Mouse (Mus musculus) heart, postnatal 10 days (tissue): Measurements from ENCODE around the gene Unk. TPM values are rescaled to one million over a fixed set of nuclear protein-coding genes. Genes with fewer than 3 reads are reported as not detected.
A peak's percentile ranks its signal among the peaks of the same experiment; 100 is the strongest.
"Not testable (repeated sequence)": the region's sequence is repeated elsewhere in the genome, so short reads cannot be mapped to it uniquely, and the experiment has no call there.

Experiments
- DNase-seq, 2 experiments: peaks; one replicate each; pipeline ENCODE4 v3.0.0; 2021
- intact Hi-C: fragments of 180-260 bp; cut with DNase I; formaldehyde crosslinking; loops from one replicate; pipeline ENCODE4 v1.15.1; 2025
- total RNA-seq, 2 experiments: library from RNA; stranded (reverse); gene quantifications; 2 replicates each; pipeline ENCODE4 v1.2.3; 2021

The Unk gene
- total RNA-seq, 2 experiments from 2014 or later: 16.3 to 17.0 TPM

DNA sequence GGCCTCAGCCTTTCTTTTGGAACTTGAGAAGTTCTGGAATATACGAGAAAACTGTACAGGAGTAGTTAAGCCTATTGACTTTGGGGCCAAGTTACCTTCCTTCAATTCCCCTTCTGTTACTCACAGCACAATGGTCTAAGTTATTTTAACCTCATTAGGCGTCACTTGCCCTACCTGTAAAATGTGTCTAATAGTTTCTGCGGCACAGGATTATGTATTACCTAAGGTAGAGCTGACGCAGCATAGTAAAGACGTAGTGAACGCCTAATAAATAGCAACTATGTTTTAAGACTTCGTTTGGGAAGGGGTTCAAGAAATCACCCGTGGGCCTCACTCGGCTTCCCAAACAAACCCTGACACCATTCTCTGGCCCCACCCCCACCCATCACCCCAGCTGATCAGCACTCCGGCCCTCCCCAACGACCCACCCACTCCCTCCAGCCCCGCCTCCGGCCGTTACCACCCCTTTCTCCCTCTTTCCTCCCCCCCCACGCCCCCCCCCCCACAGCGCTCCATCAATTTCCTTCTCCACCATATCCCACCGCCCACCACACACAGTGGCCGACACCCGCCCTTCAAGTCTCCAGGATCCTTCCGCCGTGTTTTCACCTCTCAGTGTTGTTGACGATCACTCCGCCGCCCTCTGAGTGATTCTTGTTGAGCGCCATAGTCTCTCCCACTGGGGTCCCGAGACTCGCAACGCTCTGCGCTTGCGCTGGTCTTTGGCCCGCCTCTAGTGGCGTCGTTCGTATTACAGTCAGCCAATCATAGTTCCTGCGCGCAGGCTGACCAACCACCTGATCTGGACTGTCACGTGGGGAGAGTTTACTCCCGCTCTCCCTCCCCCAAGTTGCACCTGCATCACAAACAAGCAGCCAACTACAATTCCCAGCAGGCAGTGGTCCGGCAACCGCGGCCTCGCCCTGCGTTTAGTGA, 56.4 kb downstream of the Unk start, which contains the start of gene Wbp2:
Gene Wbp2 (minus strand): TSS at position 738 of the 936 bp plus-strand sequence.
- DNase-seq: peak; percentile 98 to 99
- intact Hi-C loops: loop anchor here (1.0 to 5.0 kb wide), 4 partner anchors 24 to 346 kb away; partner anchors contain the start of gene Ubald2

DNA sequence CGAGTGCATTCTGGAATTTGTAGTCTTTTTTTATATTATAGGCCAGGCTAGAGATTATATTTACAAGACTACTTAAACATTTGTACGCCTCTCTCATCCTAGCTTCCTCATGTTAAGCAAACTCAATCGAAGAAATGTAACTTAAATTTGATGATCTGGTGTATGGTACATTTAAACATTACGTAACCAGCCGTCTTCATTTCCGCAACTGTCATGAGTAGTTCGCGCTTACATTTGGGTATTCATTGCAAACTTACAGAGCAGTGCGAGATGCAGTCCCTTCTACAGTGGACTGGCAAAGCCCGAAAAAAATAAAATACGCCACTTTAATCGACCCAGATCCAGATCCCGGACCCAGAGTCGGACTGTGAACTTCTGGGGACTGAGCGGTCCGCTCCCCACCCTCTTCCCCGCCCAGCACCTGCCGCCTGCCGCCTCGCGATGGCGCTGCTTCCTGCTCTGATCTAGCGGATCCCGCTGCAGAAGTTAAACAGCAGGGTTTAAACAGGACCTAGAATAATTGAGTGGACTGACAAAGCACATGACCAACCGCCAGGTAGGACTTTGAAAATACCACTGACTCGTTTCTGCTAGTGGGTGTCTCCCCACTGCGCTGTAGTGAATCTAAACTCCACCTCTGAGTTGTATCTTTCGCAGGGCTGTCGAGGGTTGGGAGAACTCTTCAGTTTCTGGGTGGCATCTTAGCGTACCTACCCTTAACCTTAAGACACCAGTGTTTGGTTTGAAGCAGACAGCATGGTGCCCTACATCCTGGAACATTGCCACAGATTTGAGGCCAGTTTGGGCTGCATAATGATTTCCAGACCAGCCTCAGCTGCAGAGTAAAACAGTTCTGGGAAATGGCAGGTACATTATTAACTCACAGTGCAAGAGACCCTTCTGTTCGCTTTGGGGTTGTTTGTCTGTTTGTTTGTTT, 57.3 kb downstream of the Unk start:
- DNase-seq: peak; percentile 94 to 95
- intact Hi-C loops: loop anchor here (1.0 to 5.0 kb wide), 4 partner anchors 23 to 345 kb away; partner anchors contain the start of gene Ubald2

DNA sequence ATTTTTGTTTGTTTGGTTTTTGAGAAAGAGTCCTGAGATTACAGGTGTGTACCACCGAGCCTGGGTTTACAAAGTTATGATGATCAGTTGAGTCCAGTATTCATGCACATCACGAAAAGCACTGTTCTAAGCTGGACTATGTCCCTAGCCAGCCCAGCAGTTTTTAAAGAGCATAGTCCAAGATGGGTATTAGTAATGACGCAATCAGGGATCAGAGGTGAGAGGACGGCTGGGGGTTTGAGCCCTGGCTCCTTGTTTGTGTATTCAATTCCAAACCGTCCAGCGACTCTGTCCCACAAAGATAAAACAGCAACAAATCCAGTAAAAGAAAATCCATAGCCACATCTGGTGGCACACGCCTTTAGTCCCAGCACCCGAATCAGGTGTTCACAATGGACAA, 58.1 kb downstream of the Unk start:
- intact Hi-C loops: loop anchor here (5.0 kb wide), 2 partner anchors 134 to 344 kb away; partner anchors contain the start of gene Ubald2

DNA sequence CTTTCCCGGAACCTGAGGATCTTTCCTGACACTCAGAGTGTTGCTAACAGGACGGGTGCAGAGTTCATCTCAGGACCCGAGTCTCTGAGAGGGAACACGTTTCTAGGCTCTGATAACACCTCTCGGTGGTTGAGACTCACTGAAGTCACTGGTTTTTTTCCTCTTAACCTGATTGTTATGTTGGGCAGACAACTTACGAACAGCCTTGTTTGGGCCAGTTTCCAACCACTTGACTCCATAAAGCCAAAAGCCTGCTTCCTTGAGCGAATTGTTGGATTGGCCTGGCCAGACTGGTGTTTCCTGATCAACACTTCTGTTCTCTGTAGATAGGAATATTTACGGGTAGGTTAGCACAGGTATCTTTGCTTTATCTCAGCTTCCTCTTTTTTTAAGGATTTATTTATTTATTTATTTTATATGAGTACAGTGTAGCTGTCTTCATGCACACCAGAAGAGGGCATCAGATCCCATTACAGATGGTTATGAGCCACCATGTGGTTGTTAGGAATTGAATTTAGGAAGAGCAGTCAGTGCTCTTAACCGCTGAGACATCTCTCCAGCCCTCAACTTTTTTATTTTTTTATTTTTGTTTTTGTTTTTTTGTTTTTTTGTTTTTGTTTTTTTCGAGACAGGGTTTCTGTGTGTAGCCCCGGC, 58.7 kb downstream of the Unk start:
- intact Hi-C loops: loop anchor here (5.0 kb wide), 2 partner anchors 133 to 343 kb away; partner anchors contain the start of gene Ubald2
- DNase-seq: peak in 1 of 2 experiments; percentile 36

More for the DNA sequence above, 58.1 kb downstream of the Unk start:
- DNase-seq: no peak

DNA sequence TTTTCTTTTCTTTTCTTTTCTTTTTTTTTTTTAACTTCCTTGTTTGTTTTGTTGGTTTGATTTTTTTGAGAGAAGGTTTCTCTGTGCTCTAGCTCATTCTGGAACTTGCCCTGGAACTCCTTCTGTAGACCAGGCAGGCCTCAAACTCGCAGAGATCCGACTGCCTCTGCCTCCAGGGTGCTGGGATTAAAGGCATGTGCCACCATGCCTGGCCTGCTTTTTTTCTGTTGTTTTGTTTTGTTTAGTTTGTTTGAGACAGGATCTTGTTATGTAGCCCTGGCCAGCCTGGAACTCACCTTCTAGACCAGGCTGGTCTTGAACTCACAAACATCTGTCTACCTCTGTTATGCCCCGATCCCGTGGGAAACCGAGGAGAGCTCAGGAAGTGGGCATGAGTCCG, 59.4 kb downstream of the Unk start:
- intact Hi-C loops: loop anchor here (5.0 kb wide), 2 partner anchors 133 to 343 kb away; partner anchors contain the start of gene Ubald2
- no peak for DNase-seq

DNA sequence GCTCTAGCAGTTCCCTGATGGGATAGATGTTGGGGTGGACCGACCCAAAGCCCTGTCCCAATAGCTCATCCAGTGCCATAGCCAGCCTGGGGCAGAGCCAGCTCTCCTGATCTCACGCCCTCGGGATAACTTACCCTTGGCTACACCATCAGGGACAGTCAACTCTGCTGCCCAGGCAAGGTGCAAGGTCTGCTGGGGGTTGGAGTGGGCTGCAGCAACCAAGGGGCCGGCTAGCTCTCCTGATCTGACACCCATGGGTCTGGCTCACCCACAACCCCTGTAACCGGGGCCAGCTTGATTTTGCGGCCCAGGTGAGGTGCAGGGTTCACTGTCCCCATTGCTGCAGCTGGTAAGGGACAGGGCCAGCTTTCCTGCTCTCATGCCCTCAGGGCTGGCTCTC, 61.5 kb downstream of the Unk start:
- intact Hi-C loops: no loop called here
- no peak for DNase-seq

DNA sequence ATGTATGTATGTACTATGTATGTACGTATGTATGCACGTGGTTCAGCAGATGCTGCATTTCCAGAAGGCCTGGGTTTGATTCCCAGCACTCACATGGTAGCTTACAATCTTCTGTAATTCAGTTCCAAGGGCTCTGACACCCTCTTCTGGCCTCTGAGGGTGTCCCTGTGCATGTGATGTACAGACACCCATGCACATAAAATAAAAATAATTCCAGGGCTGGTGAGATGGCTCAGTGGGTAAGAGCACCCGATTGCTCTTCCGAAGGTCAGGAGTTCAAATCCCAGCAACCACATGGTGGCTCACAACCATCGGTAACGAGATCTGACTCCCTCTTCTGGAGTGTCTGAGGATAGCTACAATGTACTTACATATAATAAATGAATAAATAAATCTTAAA, 62.8 kb downstream of the Unk start:
- intact Hi-C loops, DNase-seq: not testable (repeated sequence)

DNA sequence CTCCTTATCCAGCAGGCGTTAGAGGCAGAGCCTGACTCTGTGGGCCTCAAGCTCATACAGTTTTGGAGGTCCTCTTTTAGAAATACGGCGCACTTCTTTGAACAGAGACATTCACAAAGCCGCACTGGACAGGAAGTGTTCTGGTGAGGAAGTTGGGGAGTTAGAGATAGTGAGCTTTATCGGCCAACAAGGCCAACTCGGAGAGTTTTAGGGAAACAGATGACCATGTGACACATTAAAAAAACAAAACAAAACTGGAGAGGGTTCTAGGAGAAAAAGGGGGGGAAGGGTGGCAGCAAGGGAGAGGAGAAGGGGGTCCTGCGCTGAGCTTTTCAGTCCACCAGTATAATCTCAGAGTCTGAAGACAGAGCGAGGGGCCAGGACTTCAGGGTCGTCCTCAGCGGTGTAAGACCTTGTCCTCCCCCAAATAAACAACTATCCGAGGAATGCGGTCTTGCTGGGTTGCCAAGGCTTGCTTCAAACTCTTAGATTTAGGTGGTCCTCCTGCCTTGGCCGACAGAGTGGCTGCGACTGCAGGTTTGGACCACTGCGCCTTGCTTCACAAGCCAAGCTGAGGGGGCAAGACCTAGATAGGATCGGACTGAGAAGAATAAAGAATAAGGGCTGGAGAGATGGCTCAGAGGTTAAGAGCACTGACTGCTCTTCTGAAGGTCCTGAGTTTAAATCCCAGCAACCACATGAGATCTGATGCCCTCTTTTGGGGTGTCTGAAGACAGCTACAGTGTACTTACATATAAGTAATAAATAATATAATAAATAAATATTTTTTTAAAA, 63.8 kb downstream of the Unk start:
- DNase-seq: peak; percentile 49 to 50
- intact Hi-C loops: no loop called here

DNA sequence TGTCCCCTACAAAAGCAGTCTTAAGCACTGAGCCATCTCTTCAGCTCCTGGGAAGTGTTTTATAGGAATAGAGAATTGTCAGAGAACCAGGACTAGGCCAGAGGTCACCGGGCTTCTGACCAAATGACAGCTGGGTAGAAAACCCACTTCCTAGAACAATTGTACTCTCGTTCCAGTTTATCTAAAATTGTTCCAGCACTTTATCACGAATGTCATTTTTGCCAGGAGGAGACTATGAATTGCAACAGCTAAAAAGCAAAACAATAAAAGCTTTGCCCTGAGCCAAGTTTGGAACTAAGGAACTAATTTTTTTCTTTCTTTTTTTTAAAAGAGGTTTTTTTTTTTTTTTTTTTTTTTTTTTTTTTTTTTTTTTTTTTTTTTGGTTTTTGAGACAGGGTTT, 65.5 kb downstream of the Unk start:
- DNase-seq: peak; percentile 78 to 84
- intact Hi-C loops: no loop called here

DNA sequence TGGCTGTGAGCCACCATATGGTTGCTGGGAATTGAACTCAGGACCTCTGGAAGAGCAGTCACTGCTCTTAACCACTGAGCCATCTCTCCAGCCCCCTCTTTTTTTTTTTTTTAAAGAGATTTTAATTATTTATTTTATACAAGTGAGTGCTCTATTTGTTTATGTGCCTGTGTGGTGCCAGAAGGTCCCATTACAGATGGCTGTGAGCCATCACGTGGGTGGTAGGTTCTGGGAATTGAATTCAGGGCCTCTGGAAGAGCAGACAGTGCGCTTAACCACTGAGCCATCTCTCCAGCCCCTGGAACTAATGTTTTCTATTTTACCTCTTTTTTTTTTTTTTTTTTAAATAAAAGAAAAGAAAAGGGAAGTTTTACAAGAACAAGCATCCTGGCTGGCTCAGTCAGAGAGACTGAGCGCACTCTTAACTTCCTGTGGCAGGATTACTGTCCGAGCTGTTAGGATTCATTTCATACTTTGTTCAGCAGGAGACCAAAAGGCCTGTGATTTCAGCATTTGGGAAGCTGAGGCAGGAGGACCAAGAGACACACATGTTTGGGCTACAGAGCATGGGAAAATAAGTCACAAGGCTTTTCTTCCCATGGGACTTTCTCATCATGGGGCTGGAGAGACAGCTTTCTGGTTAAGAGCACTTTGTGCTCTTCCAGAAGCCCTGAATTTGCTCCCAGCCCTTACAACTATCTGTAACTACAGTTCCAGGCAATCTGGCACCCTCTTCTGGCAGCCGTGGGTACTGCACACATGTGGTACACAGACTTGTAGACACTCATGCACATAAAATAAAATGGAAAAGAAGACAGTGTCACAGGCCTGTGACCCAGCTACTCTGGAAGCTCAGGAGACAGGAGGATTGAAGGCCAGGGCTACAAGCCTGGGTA, 66.3 kb downstream of the Unk start:
- peak in 1 of 2 experiments; percentile 51 for DNase-seq
- intact Hi-C loops: no loop called here

DNA sequence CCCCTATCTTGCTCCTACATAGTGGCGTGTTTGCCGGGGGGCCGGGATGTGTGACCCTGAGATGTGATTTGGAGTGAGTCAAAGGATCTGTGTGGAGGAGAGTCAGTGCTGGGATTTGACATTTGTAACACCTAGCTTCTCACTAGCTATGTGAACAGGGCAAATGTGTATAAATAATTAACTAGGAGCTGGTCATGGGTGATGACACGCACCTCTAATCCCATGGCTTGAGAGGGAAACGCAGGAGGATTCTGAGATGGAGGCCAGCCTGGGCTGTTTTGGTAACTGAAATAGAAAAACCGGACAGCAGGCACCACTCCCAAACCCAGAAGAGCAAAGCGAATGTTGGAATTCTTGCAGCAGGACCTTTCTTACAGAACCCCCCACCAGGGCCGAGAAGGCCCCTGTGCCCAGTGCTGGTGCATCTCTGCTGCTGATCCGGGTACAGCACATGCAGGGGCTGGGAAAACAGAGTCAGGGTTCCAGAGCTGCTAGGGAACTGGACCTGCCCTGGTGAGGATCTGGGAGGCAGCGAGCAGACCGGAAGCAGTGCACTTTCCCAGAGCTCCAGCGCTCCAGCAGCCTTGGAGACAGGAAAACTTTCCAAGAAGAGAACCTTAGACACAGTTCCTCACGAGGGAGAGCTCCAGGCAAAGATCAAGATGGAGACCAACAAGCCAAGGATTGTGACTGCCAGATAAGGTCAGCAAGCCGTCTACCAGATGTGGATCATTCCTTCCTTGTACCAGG, 68.8 kb downstream of the Unk start:
- DNase-seq: peak in 1 of 2 experiments; percentile 54

DNA sequence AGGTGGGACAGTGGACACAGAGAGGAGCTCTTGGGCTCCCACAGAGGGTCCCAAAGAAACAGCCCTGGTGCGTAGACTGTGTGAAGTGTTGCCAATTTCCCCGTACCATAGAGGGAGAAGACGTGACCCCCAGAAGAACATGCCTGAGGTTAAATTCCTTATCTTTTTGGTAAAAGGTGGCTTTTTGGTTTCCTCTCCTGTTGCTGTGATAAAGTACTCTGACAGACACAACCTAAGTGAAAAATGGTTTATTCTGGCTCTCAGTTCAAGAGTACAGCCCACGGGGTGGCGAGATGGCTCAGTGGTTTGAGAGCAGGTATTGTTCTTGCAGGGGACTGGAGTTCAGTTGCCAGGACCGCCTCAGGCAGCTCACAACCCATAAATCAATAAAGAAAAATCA, 69.3 kb downstream of the Unk start:
- DNase-seq: no peak
- intact Hi-C loops: no loop called here

More for the DNA sequence above, 68.8 kb downstream of the Unk start:
- intact Hi-C loops: no loop called here

DNA sequence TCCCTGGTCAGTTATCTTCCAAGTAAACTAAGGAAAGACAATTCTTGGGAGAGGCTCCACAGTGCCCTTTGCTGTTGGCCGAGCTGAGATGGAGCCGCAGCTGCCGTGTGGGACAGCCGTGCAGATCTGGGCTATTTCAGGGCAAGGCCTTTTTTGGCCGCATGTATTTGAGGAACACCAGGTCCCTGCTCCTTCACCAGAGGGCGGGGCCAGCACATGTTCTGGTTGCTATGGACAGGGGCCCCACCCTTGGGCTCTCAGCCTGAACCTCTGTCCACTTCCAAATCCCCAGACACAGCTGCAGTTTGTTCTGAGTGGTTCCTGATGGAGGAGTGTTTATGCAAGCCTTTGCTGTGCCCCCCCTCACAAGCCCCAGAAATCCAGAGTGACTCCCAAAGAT, 70.3 kb downstream of the Unk start:
- intact Hi-C loops: no loop called here
- DNase-seq: peak; percentile 87 to 90

DNA sequence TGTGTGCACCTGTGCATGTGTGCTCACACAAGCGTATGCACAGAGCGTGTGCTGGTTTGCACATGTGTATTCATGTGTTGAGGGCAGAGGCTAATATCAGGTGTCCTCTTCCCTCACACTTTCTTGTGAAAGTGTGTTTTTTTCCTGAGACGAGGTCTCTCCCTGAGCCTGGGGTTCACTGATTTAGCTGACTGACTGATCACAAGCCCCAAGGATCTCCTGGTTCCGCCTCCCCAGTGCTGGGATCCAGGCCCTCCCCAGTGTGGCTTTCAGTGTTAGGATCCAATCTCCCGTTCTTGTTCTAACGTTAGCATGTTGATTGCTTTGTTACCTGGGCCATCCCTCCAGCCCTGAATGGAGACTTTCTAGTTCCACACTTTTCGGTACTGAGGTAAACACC, 70.7 kb downstream of the Unk start:
- no peak for DNase-seq
- intact Hi-C loops: no loop called here

DNA sequence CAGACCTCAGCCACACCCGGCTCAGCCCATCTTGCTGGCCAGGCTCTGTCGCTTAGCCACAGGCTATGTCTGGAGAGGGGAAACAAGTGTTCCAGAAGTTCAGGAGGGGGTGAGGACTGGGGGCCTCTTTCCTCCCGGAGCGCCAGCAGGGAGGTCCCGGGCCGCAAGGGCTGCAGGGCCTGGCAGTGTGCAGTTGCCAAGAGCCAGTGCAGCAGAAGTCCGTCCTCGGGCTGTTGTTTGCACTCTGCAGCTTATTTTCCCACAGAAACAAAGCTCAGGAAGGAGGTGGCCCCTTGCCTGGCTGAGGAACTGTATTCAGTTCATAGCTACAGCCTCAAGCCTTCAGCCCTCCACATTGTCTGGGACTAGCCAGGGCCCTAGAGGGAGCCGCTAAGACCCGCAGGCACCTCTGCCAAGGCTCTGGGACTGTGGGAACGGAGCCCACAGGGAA, 71.8 kb downstream of the Unk start:
- intact Hi-C loops: no loop called here
- DNase-seq: peak; percentile 79 to 81

DNA sequence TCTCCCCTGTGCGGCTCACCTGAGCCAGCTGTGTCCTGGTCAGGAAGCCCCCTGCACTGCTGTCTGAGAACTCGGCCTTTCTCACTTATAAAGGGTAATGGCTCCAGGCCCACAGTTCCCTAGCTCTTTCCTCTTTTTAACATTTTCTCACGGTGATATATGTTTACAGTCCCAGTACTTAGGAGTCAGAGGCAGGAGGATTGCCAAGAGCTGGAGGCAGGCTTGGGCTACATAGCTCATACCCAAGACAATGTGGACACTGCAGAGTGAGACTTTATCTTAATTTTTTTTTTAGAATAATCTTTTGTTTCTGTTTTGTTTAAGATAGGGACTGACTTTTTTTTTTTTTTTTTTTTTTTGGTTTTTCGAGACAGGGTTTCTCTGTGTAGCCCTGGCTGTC, 72.3 kb downstream of the Unk start:
- intact Hi-C loops: no loop called here
- DNase-seq: peak; percentile 56 to 62

DNA sequence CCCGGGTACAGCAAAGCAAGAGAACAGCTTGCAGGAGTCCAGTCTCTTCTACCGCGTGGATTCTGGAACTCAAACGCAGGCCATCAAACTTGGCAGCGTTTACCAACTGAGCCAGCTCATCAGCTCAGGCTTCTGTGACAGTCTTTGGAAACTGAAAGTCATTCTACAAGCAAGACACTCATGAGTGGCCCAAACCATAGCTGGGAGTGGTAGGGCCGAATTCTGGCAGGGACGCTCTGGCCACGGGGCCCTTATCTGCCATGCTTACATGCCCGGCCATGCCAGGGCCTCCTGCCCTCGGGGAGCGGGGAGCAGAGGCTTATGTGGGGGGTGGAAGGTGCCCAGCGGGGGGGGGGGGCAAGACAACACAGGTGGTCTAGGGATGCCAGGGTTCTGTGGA, 73.5 kb downstream of the Unk start:
- intact Hi-C loops: no loop called here
- DNase-seq: peak; percentile 45 to 54
